Mouse (Mus musculus) layer of hippocampus, adult 6 months (tissue): ENCODE results near the gene B020011L13Rik. TPM values are rescaled to one million over a fixed set of nuclear protein-coding genes. Genes with fewer than 3 reads are reported as not detected.

Source experiments
- long read RNA-seq, 2 experiments: library from polyadenylated mRNA; unstranded; transcript quantifications; one replicate each; pipeline ENCODE4 v2.0.0; 2019 to 2020
- polyA plus RNA-seq: library from polyadenylated mRNA; unstranded; fragments of <200 nt; fragmentation: Nextera tagmentation; gene quantifications from 2 replicates; pipeline ENCODE4 v1.2.3, GENCODE M21; 2021

Gene B020011L13Rik
- polyA plus RNA-seq: not detected in 2 replicates
- long read RNA-seq, experiment 1: 0 reads
- long read RNA-seq, experiment 2: 0 reads

DNA sequence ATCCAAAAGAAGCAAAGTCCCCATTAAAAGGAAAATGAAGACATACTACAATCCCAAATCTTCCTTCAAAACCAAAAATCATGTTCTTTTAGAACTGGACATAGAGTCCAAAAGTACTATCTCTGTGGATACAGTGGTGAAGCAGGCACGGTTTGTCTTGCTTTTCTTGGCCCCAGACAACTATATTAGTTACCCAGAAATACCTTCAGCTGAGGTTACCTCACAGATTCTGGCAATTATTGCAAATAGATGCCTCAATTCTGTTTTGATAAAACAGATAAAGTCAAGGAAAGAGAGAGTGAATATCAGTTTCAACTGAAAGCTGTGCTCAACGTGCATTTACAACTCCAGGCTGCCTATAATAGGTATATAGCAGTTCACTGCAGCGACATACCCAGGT lies at the start of gene B020011L13Rik:
Gene B020011L13Rik, plus strand, starts transcription at position 301 of the 400 bp plus-strand sequence.

GRCm38 (mm10) chr1:117829781-117830180 lies 48.8 kb downstream of the B020011L13Rik start, which contains the start of gene Gm28360:
Gene Gm28360 (plus strand): TSS chr1:117830081.

Other genes with a start within 250 kb of the B020011L13Rik start
- gene Gm28363, start 84.0 kb upstream of the B020011L13Rik start, polyA plus RNA-seq: not detected in 2 replicates
- gene Gm28360, start 48.9 kb downstream of the B020011L13Rik start, polyA plus RNA-seq: not detected in 2 replicates
- gene Gm28168, start 146.9 kb downstream of the B020011L13Rik start, polyA plus RNA-seq: not detected in 2 replicates
- gene Gm7145, start 184.8 kb downstream of the B020011L13Rik start, polyA plus RNA-seq: not detected in 2 replicates